Mouse (Mus musculus) spleen, postnatal 4 days (tissue): Measurements from ENCODE around the gene Adrm1.

Experiments
- DNase-seq, 2 experiments: peaks; one replicate each; pipeline ENCODE4 v3.0.0; 2022; ENCODE audit warnings: low spot score in 2 of 2

Gene Adrm1

GRCm38 (mm10) chr2:180218241-180218640 is 47.0 kb downstream of the Adrm1 start:
- DNase-seq = no peak

GRCm38 (mm10) chr2:180218677-180219076 is 47.4 kb downstream of the Adrm1 start:
- DNase-seq = no peak

- DNase-seq = no peak
These were observed 48.1 kb downstream of the Adrm1 start for GRCm38 (mm10) chr2:180219145-180219943.

GRCm38 (mm10) chr2:180220165-180220564 is 48.9 kb downstream of the Adrm1 start:
- no peak for DNase-seq

- no peak for DNase-seq
These were observed 49.8 kb downstream of the Adrm1 start for GRCm38 (mm10) chr2:180221051-180221450.

GRCm38 (mm10) chr2:180222250-180222649 is 51.0 kb downstream of the Adrm1 start:
- DNase-seq = no peak

- DNase-seq = no peak
These were observed 53.4 kb downstream of the Adrm1 start for GRCm38 (mm10) chr2:180224647-180225043.

- no peak for DNase-seq
These were observed 53.9 kb downstream of the Adrm1 start for GRCm38 (mm10) chr2:180225044-180225761.
